Mouse (Mus musculus): ENCODE data around the gene Tuba1b. TPM values are rescaled to one million over a fixed set of nuclear protein-coding genes. Genes with fewer than 3 reads are reported as not detected.
"Not testable (repeated sequence)": the region's sequence is repeated elsewhere in the genome, so short reads cannot be mapped to it uniquely, and the experiment has no call there.

Tuba1b gene
- total and polyA plus RNA-seq, 2 experiments from 2014 or later: 611 to 2,330 TPM

GRCm38 (mm10) chr15:98947884-98948283, 13.5 kb upstream of the Tuba1b start:
- no peaks in the 10 kb centered on the region for H3K27me3 ChIP-seq (ENCODE audit: control insufficient read depth, insufficient read depth, low read length)
- peaks cover 10% of the 10 kb centered on the region for H3K36me3 ChIP-seq (replicated peaks; ENCODE audit: control insufficient read depth, insufficient read depth, low read length)
- WGBS: 45% methylated on average over 3 of the region's 3 CpGs
- H3K4me2 ChIP-seq (ENCODE audit: low read depth, low read length): no peak overlapping the region
- no peak for TF ChIP-seq EP300 (IDR thresholded peaks at IDR 0.05; ENCODE audit: low read depth)
- TF ChIP-seq CTCF (IDR thresholded peaks at IDR 0.05; ENCODE audit: low read depth): no peak
- no peaks in the 10 kb centered on the region for H3K9me3 ChIP-seq (replicated peaks; ENCODE audit: control insufficient read depth, low read length)
- no peaks in the 10 kb centered on the region for H3K4me1 ChIP-seq (ENCODE audit: control insufficient read depth, insufficient read depth)
- ATAC-seq (ENCODE audit: insufficient read depth, low read depth) (no peak), DNase-seq (ENCODE audit: low spot score) (no peak)
- H3K4me3 ChIP-seq (ENCODE audit: low read depth, low read length): no peak overlapping the region
- no peak overlapping the region for H3K27ac ChIP-seq (ENCODE audit: low read depth)
- no peak overlapping the region for H3K9ac ChIP-seq (replicated peaks; ENCODE audit: low read depth, low read length)

DNA sequence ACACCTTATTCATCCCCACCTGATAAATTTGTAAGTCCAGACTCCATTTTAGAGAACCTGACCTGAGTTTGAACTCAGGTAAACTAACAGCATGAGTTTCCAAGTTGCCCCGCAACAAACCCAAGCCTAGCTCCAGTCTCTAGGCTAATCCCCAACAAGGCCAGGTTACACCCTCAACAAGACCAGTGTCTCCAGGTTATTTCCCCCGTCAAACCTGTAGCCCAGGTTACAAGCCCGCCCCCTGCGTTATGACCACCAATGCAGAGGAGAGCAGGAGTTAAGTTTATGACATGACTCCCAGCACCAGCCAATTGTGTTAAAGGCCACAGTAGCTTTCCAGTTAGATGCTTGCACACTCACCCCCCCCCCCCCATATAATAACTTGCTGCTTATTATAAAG, 8.8 kb upstream of the Tuba1b start:
- DNase-seq (ENCODE audit: low spot score) (no peak), ATAC-seq (ENCODE audit: insufficient read depth, low read depth) (no peak)
- Histone ChIP-seq H3K4me3 (ENCODE audit: low read depth, low read length) (no peak overlapping the region), H3K4me1 (ENCODE audit: control insufficient read depth, insufficient read depth) (no peaks in the 10 kb centered on the region), H3K9ac (replicated peaks; ENCODE audit: low read depth, low read length) (no peak overlapping the region), H3K27ac (ENCODE audit: low read depth) (no peak overlapping the region), H3K36me3 (replicated peaks; ENCODE audit: control insufficient read depth, insufficient read depth, low read length) (no peaks in the 10 kb centered on the region), H3K9me3 (replicated peaks; ENCODE audit: control insufficient read depth, low read length) (no peaks in the 10 kb centered on the region), H3K4me2 (ENCODE audit: low read depth, low read length) (no peak overlapping the region), H3K27me3 (ENCODE audit: control insufficient read depth, insufficient read depth, low read length) (no peaks in the 10 kb centered on the region)
- TF ChIP-seq EP300 (IDR thresholded peaks at IDR 0.05; ENCODE audit: low read depth) (no peak), CTCF (IDR thresholded peaks at IDR 0.05; ENCODE audit: low read depth) (no peak)
- WGBS: 82% methylated on average over 4 of the region's 4 CpGs

- no peak for ATAC-seq (ENCODE audit: insufficient read depth, low read depth)
- WGBS: 55% methylated on average over 4 of the region's 4 CpGs
- H3K4me1 ChIP-seq (ENCODE audit: control insufficient read depth, insufficient read depth): no peaks in the 10 kb centered on the region
Observed at GRCm38 (mm10) chr15:98942081-98942480, 7.7 kb upstream of the Tuba1b start.

GRCm38 (mm10) chr15:98941539-98941938, 7.2 kb upstream of the Tuba1b start:
- Histone ChIP-seq H3K9me3 (replicated peaks; ENCODE audit: control insufficient read depth, low read length) (no peaks in the 10 kb centered on the region), H3K9ac (replicated peaks; ENCODE audit: low read depth, low read length) (no peak overlapping the region), H3K27me3 (ENCODE audit: control insufficient read depth, insufficient read depth, low read length) (no peaks in the 10 kb centered on the region), H3K36me3 (replicated peaks; ENCODE audit: control insufficient read depth, insufficient read depth, low read length) (no peaks in the 10 kb centered on the region), H3K4me1 (ENCODE audit: control insufficient read depth, insufficient read depth) (no peaks in the 10 kb centered on the region), H3K4me3 (ENCODE audit: low read depth, low read length) (no peak overlapping the region), H3K4me2 (ENCODE audit: low read depth, low read length) (no peak overlapping the region), H3K27ac (ENCODE audit: low read depth) (no peak overlapping the region)
- ATAC-seq (ENCODE audit: insufficient read depth, low read depth) (no peak), DNase-seq (ENCODE audit: low spot score) (no peak)
- 58% methylated on average over 2 of the region's 2 CpGs for WGBS
- TF ChIP-seq CTCF (IDR thresholded peaks at IDR 0.05; ENCODE audit: low read depth) (no peak), EP300 (IDR thresholded peaks at IDR 0.05; ENCODE audit: low read depth) (no peak)

More at GRCm38 (mm10) chr15:98942081-98942480, 7.7 kb upstream of the Tuba1b start:
- Histone ChIP-seq H3K4me2 (ENCODE audit: low read depth, low read length) (no peak overlapping the region), H3K27ac (ENCODE audit: low read depth) (no peak overlapping the region), H3K4me3 (ENCODE audit: low read depth, low read length) (no peak overlapping the region), H3K27me3 (ENCODE audit: control insufficient read depth, insufficient read depth, low read length) (no peaks in the 10 kb centered on the region), H3K9me3 (replicated peaks; ENCODE audit: control insufficient read depth, low read length) (no peaks in the 10 kb centered on the region), H3K9ac (replicated peaks; ENCODE audit: low read depth, low read length) (no peak overlapping the region), H3K36me3 (replicated peaks; ENCODE audit: control insufficient read depth, insufficient read depth, low read length) (no peaks in the 10 kb centered on the region)
- TF ChIP-seq CTCF (IDR thresholded peaks at IDR 0.05; ENCODE audit: low read depth) (no peak), EP300 (IDR thresholded peaks at IDR 0.05; ENCODE audit: low read depth) (no peak)
- no peak for DNase-seq (ENCODE audit: low spot score)

GRCm38 (mm10) chr15:98940816-98941215, 6.5 kb upstream of the Tuba1b start:
- no peak for TF ChIP-seq CTCF (IDR thresholded peaks at IDR 0.05; ENCODE audit: low read depth)
- no peak for TF ChIP-seq EP300 (IDR thresholded peaks at IDR 0.05; ENCODE audit: low read depth)
- Histone ChIP-seq H3K27me3 (ENCODE audit: control insufficient read depth, insufficient read depth, low read length) (no peaks in the 10 kb centered on the region), H3K9me3 (replicated peaks; ENCODE audit: control insufficient read depth, low read length) (no peaks in the 10 kb centered on the region), H3K36me3 (replicated peaks; ENCODE audit: control insufficient read depth, insufficient read depth, low read length) (no peaks in the 10 kb centered on the region), H3K4me1 (ENCODE audit: control insufficient read depth, insufficient read depth) (0 out of 2 replicates have a peak, but pooled peaks cover 1% of the 10 kb centered on the region), H3K4me3 (ENCODE audit: low read depth, low read length) (no peak overlapping the region), H3K4me2 (ENCODE audit: low read depth, low read length) (no peak overlapping the region), H3K9ac (replicated peaks; ENCODE audit: low read depth, low read length) (no peak overlapping the region), H3K27ac (ENCODE audit: low read depth) (no peak overlapping the region)
- no peak for ATAC-seq (ENCODE audit: insufficient read depth, low read depth)
- WGBS: 67% methylated on average over 10 of the region's 10 CpGs
- no peak for DNase-seq (ENCODE audit: low spot score)

DNA sequence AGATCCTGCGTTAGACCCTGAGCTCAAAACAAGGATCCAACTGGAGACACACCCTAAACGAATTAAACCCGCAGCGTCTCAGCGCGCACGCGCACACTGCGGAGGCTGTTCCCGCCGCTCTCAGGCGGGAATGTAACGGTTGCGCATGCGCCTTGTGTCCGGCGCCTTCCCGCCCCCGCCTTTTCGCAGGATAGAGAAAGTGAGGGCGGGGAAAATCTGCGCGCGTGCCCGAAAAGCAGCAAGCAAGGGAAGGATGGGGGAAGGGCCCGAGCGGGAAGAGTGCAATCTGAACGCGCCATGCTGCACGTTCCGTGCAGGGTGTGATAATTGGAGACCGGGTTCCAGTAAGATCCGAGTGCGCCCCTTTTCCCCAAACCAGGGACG, 540 bp downstream of the Tuba1b start:
- under 1% methylated on average over 35 of the region's 35 CpGs for WGBS
- H3K4me1 ChIP-seq (ENCODE audit: control insufficient read depth, insufficient read depth): peaks cover 8% of the 10 kb centered on the region; the same call in 1 of the 2 replicates
- H3K27me3 ChIP-seq (ENCODE audit: control insufficient read depth, insufficient read depth, low read length): no peaks in the 10 kb centered on the region
- H3K4me2 ChIP-seq (ENCODE audit: low read depth, low read length): peak overlapping the region; percentile 81
- peak overlapping the region; percentile 82 for H3K4me3 ChIP-seq (ENCODE audit: low read depth, low read length)
- H3K36me3 ChIP-seq (replicated peaks; ENCODE audit: control insufficient read depth, insufficient read depth, low read length): peaks cover 13% of the 10 kb centered on the region
- no peaks in the 10 kb centered on the region for H3K9me3 ChIP-seq (replicated peaks; ENCODE audit: control insufficient read depth, low read length)
- peak; percentile 84 for ATAC-seq (ENCODE audit: insufficient read depth, low read depth)
- H3K9ac ChIP-seq (replicated peaks; ENCODE audit: low read depth, low read length): peak overlapping the region; percentile 87
- TF ChIP-seq EP300 (IDR thresholded peaks at IDR 0.05; ENCODE audit: low read depth) (peak; percentile 87; the same call in 1 of the 2 replicates), CTCF (IDR thresholded peaks at IDR 0.05; ENCODE audit: low read depth) (no peak)
- peak overlapping the region; percentile 99 for H3K27ac ChIP-seq (ENCODE audit: low read depth)
- peak; percentile 98 for DNase-seq (ENCODE audit: low spot score)

DNA sequence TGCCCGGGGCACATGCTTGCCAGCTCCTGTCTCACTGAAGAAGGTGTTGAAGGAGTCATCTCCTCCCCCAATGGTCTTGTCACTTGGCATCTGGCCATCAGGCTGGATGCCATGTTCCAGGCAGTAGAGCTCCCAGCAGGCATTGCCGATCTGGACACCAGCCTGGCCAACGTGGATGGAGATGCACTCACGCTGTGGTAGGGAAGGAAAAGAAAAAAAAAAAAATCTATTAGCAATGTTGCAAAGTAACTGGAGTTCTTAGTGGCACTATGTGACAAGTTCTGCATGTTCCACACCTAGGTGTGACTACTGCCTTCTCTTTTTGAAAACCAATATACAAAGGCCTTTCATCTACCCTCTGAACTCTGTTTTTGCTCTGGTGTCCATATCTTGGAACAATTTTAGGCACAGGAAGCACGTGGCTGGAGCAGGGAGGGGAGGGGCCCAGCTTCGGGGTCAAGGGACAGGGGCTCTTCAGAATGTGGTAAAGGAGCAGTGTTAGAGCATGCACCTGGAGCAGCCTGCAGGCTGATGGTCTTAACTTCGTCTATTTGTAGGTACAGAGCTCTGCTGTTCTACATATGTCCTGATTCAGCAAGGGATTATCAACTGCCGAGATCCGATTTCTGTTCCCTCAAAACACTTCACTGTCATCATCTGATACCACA, 1.2 kb downstream of the Tuba1b start:
- not testable (repeated sequence) for ATAC-seq (ENCODE audit: insufficient read depth, low read depth); H3K27me3 ChIP-seq (ENCODE audit: control insufficient read depth, insufficient read depth, low read length); H3K9me3 ChIP-seq (replicated peaks; ENCODE audit: control insufficient read depth, low read length); H3K4me1 ChIP-seq (ENCODE audit: control insufficient read depth, insufficient read depth); DNase-seq (ENCODE audit: low spot score)
- peak overlapping the region; percentile 99 for H3K27ac ChIP-seq (ENCODE audit: low read depth)
- peak overlapping the region; percentile 82 for H3K4me3 ChIP-seq (ENCODE audit: low read depth, low read length)
- WGBS: under 1% methylated on average over 8 of the region's 9 CpGs
- H3K9ac ChIP-seq (replicated peaks; ENCODE audit: low read depth, low read length): peak overlapping the region; percentile 87
- peaks cover 13% of the 10 kb centered on the region for H3K36me3 ChIP-seq (replicated peaks; ENCODE audit: control insufficient read depth, insufficient read depth, low read length)
- peak overlapping the region; percentile 81 for H3K4me2 ChIP-seq (ENCODE audit: low read depth, low read length)

Measured in heart, postnatal 0 days (tissue).